Mouse (Mus musculus): ENCODE results near the gene Wdr20.

- TF ChIP-seq MAX (IDR thresholded peaks at IDR 0.05; ENCODE audit: low read length) (no peak), CTCF (IDR thresholded peaks at IDR 0.05 in 2 of 3, conservative IDR thresholded peaks at IDR 0.05 in 1 of 3; ENCODE audit: control insufficient read depth in 1 of 3, insufficient read depth in 1 of 3, low read depth in 2 of 3, low read length in 3 of 3, poor library complexity in 1 of 3, severe bottlenecking in 1 of 3) (no peak), GATA1 (IDR thresholded peaks at IDR 0.05; ENCODE audit: low read depth, low read length) (no peak), USF1 (IDR thresholded peaks at IDR 0.05; ENCODE audit: low read depth, low read length) (no peak), MAZ (IDR thresholded peaks at IDR 0.05; ENCODE audit: low read depth, low read length) (no peak), E2F4 (IDR thresholded peaks at IDR 0.05; ENCODE audit: borderline replicate concordance, low read depth, low read length) (no peak), EP300 (IDR thresholded peaks at IDR 0.05; ENCODE audit: low read depth in 1 of 2, low read length in 2 of 2) (no peak), UBTF (IDR thresholded peaks at IDR 0.05; ENCODE audit: borderline replicate concordance, insufficient read depth, low read depth, low read length) (no peak), POLR2AphosphoS2 (IDR thresholded peaks at IDR 0.05; ENCODE audit: low read length) (no peak)
These were observed 59.0 kb downstream of the Wdr20 start for GRCm38 (mm10) chr12:110796748-110797147.

All from MEL (cell line).